Mouse (Mus musculus): ENCODE measurements around the gene Med13. TPM values are rescaled to one million over a fixed set of nuclear protein-coding genes. Genes with fewer than 3 reads are reported as not detected.

Gene Med13
- polyA plus RNA-seq (2012; rRNA removed) (4.5 and 5.0 TPM in 2 replicates), polyA plus RNA-seq (2014; fragmentation: Nextera tagmentation; extraction: Ambion mirVana) (3.7 and 4.4 TPM in 2 replicates)

GRCm38 (mm10) chr11:86356854-86357788 lies at the start of gene Med13:
Gene Med13, minus strand, starts transcription at chr11:86357602.
- DNase-seq (ENCODE audit: low read depth in 3 of 3, low spot score in 3 of 3): peak; percentile 19 to 37 (median 20)
- peak within 1 kb of the TSS; percentile 98 to 100 for H3K4me3 ChIP-seq (ENCODE audit: insufficient read depth in 1 of 2, low read depth in 2 of 2, low read length in 2 of 2)
- no peak for TF ChIP-seq EP300 (IDR thresholded peaks at IDR 0.05; ENCODE audit: low read depth)
- no peak for TF ChIP-seq CTCF (IDR thresholded peaks at IDR 0.05; ENCODE audit: low read depth)
- ATAC-seq (ENCODE audit: insufficient read depth): peak; percentile 45
- H3K9ac ChIP-seq (replicated peaks): peak within 1 kb of the TSS; percentile 100
- H3K27me3 ChIP-seq (ENCODE audit: control insufficient read depth, insufficient read depth, low read length): no peaks in the 10 kb centered on the region
- no peaks in the 10 kb centered on the region for H3K9me3 ChIP-seq (ENCODE audit: control insufficient read depth, low read length)
- peak within 1 kb of the TSS; percentile 88 for H3K4me2 ChIP-seq (ENCODE audit: low read depth)
- WGBS (ENCODE audit: insufficient replicate concordance): under 1% methylated on average over 71 of the region's 81 CpGs
- peaks cover 12 to 13% of the 10 kb centered on the region in 2 experiments for H3K4me1 ChIP-seq (replicated peaks; ENCODE audit: control insufficient read depth in 2 of 2, insufficient read depth in 2 of 2, low read length in 1 of 2)
- H3K27ac ChIP-seq: peak within 1 kb of the TSS; percentile 90
- H3K36me3 ChIP-seq (replicated peaks; ENCODE audit: control insufficient read depth, insufficient read depth, low read depth): peaks cover 18% of the 10 kb centered on the region

GRCm38 (mm10) chr11:86404590-86404989 lies 47.2 kb upstream of the Med13 start:
- Histone ChIP-seq H3K4me1 (replicated peaks; ENCODE audit: control insufficient read depth in 2 of 2, insufficient read depth in 2 of 2, low read length in 1 of 2) (peaks cover 4 to 11% of the 10 kb centered on the region in 2 experiments; a peak in 3 of 4 replicates), H3K9me3 (ENCODE audit: control insufficient read depth, low read length) (no peaks in the 10 kb centered on the region), H3K27ac (no peak overlapping the region), H3K4me2 (ENCODE audit: low read depth) (no peak overlapping the region), H3K27me3 (ENCODE audit: control insufficient read depth, insufficient read depth, low read length) (no peaks in the 10 kb centered on the region), H3K9ac (replicated peaks) (no peak overlapping the region), H3K36me3 (replicated peaks; ENCODE audit: control insufficient read depth, insufficient read depth, low read depth) (no peaks in the 10 kb centered on the region), H3K4me3 (ENCODE audit: insufficient read depth in 1 of 2, low read depth in 2 of 2, low read length in 2 of 2) (no peak overlapping the region)
- ATAC-seq (ENCODE audit: insufficient read depth) (no peak), DNase-seq (ENCODE audit: low read depth in 3 of 3, low spot score in 3 of 3) (no peak)
- 54% methylated on average over 4 of the region's 4 CpGs for WGBS (ENCODE audit: insufficient replicate concordance)
- TF ChIP-seq EP300 (IDR thresholded peaks at IDR 0.05; ENCODE audit: low read depth): no peak
- TF ChIP-seq CTCF (IDR thresholded peaks at IDR 0.05; ENCODE audit: low read depth): no peak

GRCm38 (mm10) chr11:86403845-86404244 lies 46.4 kb upstream of the Med13 start:
- Histone ChIP-seq H3K27ac (no peak overlapping the region), H3K36me3 (replicated peaks; ENCODE audit: control insufficient read depth, insufficient read depth, low read depth) (no peaks in the 10 kb centered on the region), H3K4me3 (ENCODE audit: insufficient read depth in 1 of 2, low read depth in 2 of 2, low read length in 2 of 2) (no peak overlapping the region), H3K4me2 (ENCODE audit: low read depth) (no peak overlapping the region), H3K4me1 (replicated peaks; ENCODE audit: control insufficient read depth in 2 of 2, insufficient read depth in 2 of 2, low read length in 1 of 2) (peaks cover 0 to 9% of the 10 kb centered on the region in 2 experiments; a peak in 3 of 4 replicates), H3K9me3 (ENCODE audit: control insufficient read depth, low read length) (no peaks in the 10 kb centered on the region), H3K27me3 (ENCODE audit: control insufficient read depth, insufficient read depth, low read length) (no peaks in the 10 kb centered on the region), H3K9ac (replicated peaks) (no peak overlapping the region)
- 68% methylated on average over 2 of the region's 2 CpGs for WGBS (ENCODE audit: insufficient replicate concordance)
- DNase-seq (ENCODE audit: low read depth in 3 of 3, low spot score in 3 of 3): no peak
- TF ChIP-seq EP300 (IDR thresholded peaks at IDR 0.05; ENCODE audit: low read depth): no peak
- no peak for TF ChIP-seq CTCF (IDR thresholded peaks at IDR 0.05; ENCODE audit: low read depth)
- ATAC-seq (ENCODE audit: insufficient read depth): no peak

GRCm38 (mm10) chr11:86399241-86400107 lies 42.1 kb upstream of the Med13 start:
- TF ChIP-seq CTCF (IDR thresholded peaks at IDR 0.05; ENCODE audit: low read depth): no peak
- no peak for TF ChIP-seq EP300 (IDR thresholded peaks at IDR 0.05; ENCODE audit: low read depth)
- 59% methylated on average over 9 of the region's 9 CpGs for WGBS (ENCODE audit: insufficient replicate concordance)
- no peak overlapping the region for H3K9ac ChIP-seq (replicated peaks)
- no peak overlapping the region for H3K4me2 ChIP-seq (ENCODE audit: low read depth)
- H3K9me3 ChIP-seq (ENCODE audit: control insufficient read depth, low read length): no peaks in the 10 kb centered on the region
- no peaks in the 10 kb centered on the region for H3K27me3 ChIP-seq (ENCODE audit: control insufficient read depth, insufficient read depth, low read length)
- H3K4me1 ChIP-seq (replicated peaks; ENCODE audit: control insufficient read depth in 2 of 2, insufficient read depth in 2 of 2, low read length in 1 of 2): peaks cover 17 to 20% of the 10 kb centered on the region in 2 experiments
- no peak overlapping the region for H3K4me3 ChIP-seq (ENCODE audit: insufficient read depth in 1 of 2, low read depth in 2 of 2, low read length in 2 of 2)
- no peaks in the 10 kb centered on the region for H3K36me3 ChIP-seq (replicated peaks; ENCODE audit: control insufficient read depth, insufficient read depth, low read depth)
- DNase-seq (ENCODE audit: low read depth in 3 of 3, low spot score in 3 of 3) (no peak), ATAC-seq (ENCODE audit: insufficient read depth) (no peak)
- no peak overlapping the region for H3K27ac ChIP-seq
